ENCODE assay signal across 29 mouse cellular contexts in the genomic region with DNA sequence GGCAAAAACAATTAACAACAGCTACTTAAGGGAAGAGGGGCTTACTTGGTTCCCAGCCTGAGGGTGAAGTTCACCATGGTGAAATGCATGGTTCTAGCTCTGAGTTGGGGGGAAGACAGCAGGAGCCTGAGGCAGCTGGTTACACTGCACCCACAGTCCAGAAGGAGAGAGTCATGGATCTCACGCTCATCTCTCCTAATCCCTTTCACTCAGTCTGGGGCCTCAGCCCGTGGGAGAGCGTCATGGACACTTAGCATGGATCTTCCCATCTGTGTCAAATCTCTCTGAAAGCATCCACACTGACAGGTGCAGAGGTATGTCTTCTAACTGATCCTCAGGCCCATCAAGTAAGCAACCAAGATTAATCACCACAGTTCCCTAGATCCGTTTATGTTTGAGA.
DNase-seq lines count a peak whose midpoint lies in the region; ATAC-seq and TF ChIP-seq lines count a peak whose summit lies in the region.
"Had no signal": no experiment of that assay in that cellular context is flagged by ENCODE, and none has a peak within 500 bp of the region (broad histone marks: within the 10 kb centered on the region; RNA-seq: fewer than 3 reads in every experiment).

No protein-coding gene starts in this region.

- no peak overlapping the region for H3K27ac ChIP-seq in embryonic facial prominence, embryonic 11.5 days (replicated peaks; ENCODE audit: low read depth, low read length)
- no peak overlapping the region for H3K27ac ChIP-seq in embryonic facial prominence, embryonic 10.5 days (replicated peaks)
- no peak overlapping the region for H3K27ac ChIP-seq in hindbrain, postnatal 0 days
- no peak overlapping the region for H3K27ac ChIP-seq in hindbrain, embryonic 12.5 days
- H3K27ac ChIP-seq in midbrain, embryonic 11.5 days (ENCODE audit: low read depth, low read length): no peak overlapping the region
- H3K27ac ChIP-seq in midbrain, embryonic 15.5 days: no peak overlapping the region
- H3K27ac ChIP-seq: embryonic facial prominence, embryonic 12.5 days; embryonic facial prominence, embryonic 15.5 days; forebrain, embryonic 10.5 days; forebrain, embryonic 12.5 days had no signal

- H3K9ac ChIP-seq in embryonic facial prominence, embryonic 11.5 days (replicated peaks; ENCODE audit: low read length): no peak overlapping the region
- H3K9ac ChIP-seq in hindbrain, postnatal 0 days (replicated peaks; ENCODE audit: low read length): no peak overlapping the region
- H3K9ac ChIP-seq in hindbrain, embryonic 12.5 days: no peak overlapping the region
- H3K9ac ChIP-seq in midbrain, embryonic 11.5 days (ENCODE audit: low read length): no peak overlapping the region
- no peak overlapping the region for H3K9ac ChIP-seq in midbrain, embryonic 15.5 days
- H3K9ac ChIP-seq: embryonic facial prominence, embryonic 12.5 days; embryonic facial prominence, embryonic 15.5 days; forebrain, embryonic 12.5 days had no signal

- no peaks in the 10 kb centered on the region for H3K4me1 ChIP-seq in embryonic facial prominence, embryonic 11.5 days (ENCODE audit: control insufficient read depth, insufficient read depth, low read length)
- peaks cover 6% of the 10 kb centered on the region; the same call in 1 of the 2 replicates for H3K4me1 ChIP-seq in embryonic facial prominence, embryonic 10.5 days
- no peaks in the 10 kb centered on the region for H3K4me1 ChIP-seq in hindbrain, postnatal 0 days (ENCODE audit: insufficient read depth, low read length)
- no peaks in the 10 kb centered on the region for H3K4me1 ChIP-seq in hindbrain, embryonic 12.5 days
- no peaks in the 10 kb centered on the region for H3K4me1 ChIP-seq in midbrain, embryonic 11.5 days (ENCODE audit: control insufficient read depth, insufficient read depth, low read length)
- no peaks in the 10 kb centered on the region for H3K4me1 ChIP-seq in midbrain, embryonic 15.5 days
- H3K4me1 ChIP-seq: forebrain, embryonic 10.5 days; forebrain, embryonic 12.5 days had no signal

- H3K27me3 ChIP-seq in embryonic facial prominence, embryonic 11.5 days (ENCODE audit: control insufficient read depth, insufficient read depth, low read length): no peaks in the 10 kb centered on the region
- no peaks in the 10 kb centered on the region for H3K27me3 ChIP-seq in embryonic facial prominence, embryonic 10.5 days (replicated peaks; ENCODE audit: low read depth, poor library complexity, severe bottlenecking)
- no peaks in the 10 kb centered on the region for H3K27me3 ChIP-seq in hindbrain, postnatal 0 days (ENCODE audit: insufficient read depth, low read length)
- no peaks in the 10 kb centered on the region for H3K27me3 ChIP-seq in hindbrain, embryonic 12.5 days
- H3K27me3 ChIP-seq in midbrain, embryonic 11.5 days (ENCODE audit: control insufficient read depth, insufficient read depth, low read length): no peaks in the 10 kb centered on the region
- no peaks in the 10 kb centered on the region for H3K27me3 ChIP-seq in midbrain, embryonic 15.5 days (replicated peaks)
- H3K27me3 ChIP-seq: CH12.LX; embryonic facial prominence, embryonic 12.5 days; embryonic facial prominence, embryonic 15.5 days; forebrain, embryonic 12.5 days; Patski had no signal

- no peak overlapping the region for H3K4me3 ChIP-seq in embryonic facial prominence, embryonic 11.5 days (ENCODE audit: low read depth, low read length)
- H3K4me3 ChIP-seq in embryonic facial prominence, embryonic 10.5 days: no peak overlapping the region
- no peak overlapping the region for H3K4me3 ChIP-seq in hindbrain, postnatal 0 days (ENCODE audit: low read length)
- H3K4me3 ChIP-seq in hindbrain, embryonic 12.5 days: no peak overlapping the region
- no peak overlapping the region for H3K4me3 ChIP-seq in midbrain, embryonic 11.5 days (ENCODE audit: low read depth, low read length)
- no peak overlapping the region for H3K4me3 ChIP-seq in midbrain, embryonic 15.5 days
- H3K4me3 ChIP-seq: embryonic facial prominence, embryonic 12.5 days; embryonic facial prominence, embryonic 15.5 days; erythroblast, embryonic 14.5 days; forebrain, embryonic 10.5 days; forebrain, embryonic 12.5 days had no signal

- no peak for DNase-seq in embryonic facial prominence, embryonic 11.5 days (ENCODE audit: low spot score)
- DNase-seq in embryonic facial prominence, embryonic 10.5 days (ENCODE audit: low spot score): no peak
- no peak for DNase-seq in hindbrain, postnatal 0 days (ENCODE audit: low spot score)
- no peak for DNase-seq in midbrain, embryonic 11.5 days (ENCODE audit: low spot score, missing footprints)
- DNase-seq in retina, postnatal 1 day: peak; percentile 35
- no peak for DNase-seq in retina, embryonic 14.5 days (ENCODE audit: low spot score)
- DNase-seq: adrenal gland, adult 8-10 months; adrenal gland, postnatal 14 days; adrenal gland, postnatal 36 days; B cell, adult 2 months; cerebellum, adult 11-12 months; cerebellum, adult 2 months; cerebellum, adult 9-10 months; cerebellum, postnatal 10 days; cerebellum, postnatal 25 days had no signal

- TF ChIP-seq CTCF in hindbrain, postnatal 0 days (IDR thresholded peaks at IDR 0.05; ENCODE audit: low read depth): no peak

- no peaks in the 10 kb centered on the region for H3K9me3 ChIP-seq in embryonic facial prominence, embryonic 11.5 days (replicated peaks; ENCODE audit: control insufficient read depth, low read length)
- no peaks in the 10 kb centered on the region for H3K9me3 ChIP-seq in embryonic facial prominence, embryonic 10.5 days
- H3K9me3 ChIP-seq in hindbrain, postnatal 0 days (ENCODE audit: low read length): no peaks in the 10 kb centered on the region
- no peaks in the 10 kb centered on the region for H3K9me3 ChIP-seq in hindbrain, embryonic 12.5 days (replicated peaks)
- H3K9me3 ChIP-seq in midbrain, embryonic 11.5 days (ENCODE audit: control insufficient read depth, low read length): no peaks in the 10 kb centered on the region
- H3K9me3 ChIP-seq in midbrain, embryonic 15.5 days: no peaks in the 10 kb centered on the region
- H3K9me3 ChIP-seq: embryonic facial prominence, embryonic 12.5 days; embryonic facial prominence, embryonic 15.5 days; forebrain, embryonic 10.5 days; forebrain, embryonic 12.5 days had no signal

- no peak overlapping the region for H3K4me2 ChIP-seq in embryonic facial prominence, embryonic 11.5 days (ENCODE audit: low read depth, low read length)
- H3K4me2 ChIP-seq in hindbrain, postnatal 0 days (ENCODE audit: low read depth, low read length): no peak overlapping the region
- no peak overlapping the region for H3K4me2 ChIP-seq in hindbrain, embryonic 12.5 days (replicated peaks)
- H3K4me2 ChIP-seq in midbrain, embryonic 11.5 days: no peak overlapping the region
- no peak overlapping the region for H3K4me2 ChIP-seq in midbrain, embryonic 15.5 days
- H3K4me2 ChIP-seq: embryonic facial prominence, embryonic 12.5 days; embryonic facial prominence, embryonic 15.5 days; forebrain, embryonic 12.5 days had no signal

- H3K36me3 ChIP-seq in embryonic facial prominence, embryonic 11.5 days (replicated peaks; ENCODE audit: control insufficient read depth, insufficient read depth, low read depth, low read length): no peaks in the 10 kb centered on the region
- H3K36me3 ChIP-seq in embryonic facial prominence, embryonic 10.5 days (replicated peaks): no peaks in the 10 kb centered on the region
- no peaks in the 10 kb centered on the region for H3K36me3 ChIP-seq in hindbrain, postnatal 0 days (ENCODE audit: insufficient read depth, low read length)
- no peaks in the 10 kb centered on the region for H3K36me3 ChIP-seq in hindbrain, embryonic 12.5 days
- H3K36me3 ChIP-seq in midbrain, embryonic 11.5 days (ENCODE audit: control insufficient read depth, insufficient read depth, low read length): no peaks in the 10 kb centered on the region
- H3K36me3 ChIP-seq in midbrain, embryonic 15.5 days (replicated peaks): no peaks in the 10 kb centered on the region
- H3K36me3 ChIP-seq: embryonic facial prominence, embryonic 12.5 days; embryonic facial prominence, embryonic 15.5 days; forebrain, embryonic 10.5 days; forebrain, embryonic 12.5 days; G1E had no signal

- 57% methylated on average over 4 of the region's 4 CpGs for WGBS in embryonic facial prominence, embryonic 11.5 days
- 66% methylated on average over 4 of the region's 4 CpGs for WGBS in embryonic facial prominence, embryonic 10.5 days
- WGBS in hindbrain, postnatal 0 days: 58% methylated on average over 4 of the region's 4 CpGs
- WGBS in hindbrain, embryonic 12.5 days: 66% methylated on average over 4 of the region's 4 CpGs
- WGBS in midbrain, embryonic 11.5 days: 63% methylated on average over 4 of the region's 4 CpGs
- 45% methylated on average over 4 of the region's 4 CpGs for WGBS in midbrain, embryonic 15.5 days

- ATAC-seq in embryonic facial prominence, embryonic 11.5 days (replicated peaks; ENCODE audit: insufficient number of reproducible peaks, low FRiP score, low TSS enrichment, low read depth): peak; percentile 56; the same call in 1 of the 2 replicates
- 0 out of 2 replicates have a peak, but pooled peaks have one; percentile 29 for ATAC-seq in hindbrain, postnatal 0 days
- no peak for ATAC-seq in hindbrain, embryonic 12.5 days (ENCODE audit: low FRiP score)
- 0 out of 2 replicates have a peak, but pooled peaks have one; percentile 19 for ATAC-seq in midbrain, embryonic 11.5 days (ENCODE audit: low FRiP score)
- ATAC-seq in midbrain, embryonic 15.5 days (replicated peaks): no peak
- ATAC-seq: activated CD4-positive, CD25-positive, alpha-beta regulatory T cell, adult 4 months; CD4-positive, CD25-positive, alpha-beta regulatory T cell, adult 4 months; forebrain, embryonic 14.5 days; forebrain, embryonic 16.5 days; Patski had no signal

Comparison
In these comparisons a context has a peak if more than half of its experiments do, and no peak if none do; other contexts are left out.
1. ATAC-seq: peak in embryonic facial prominence, embryonic 11.5 days (single experiment), hindbrain, postnatal 0 days (single experiment) and midbrain, embryonic 11.5 days (single experiment); none in hindbrain, embryonic 12.5 days (single experiment) and midbrain, embryonic 15.5 days (single experiment).